Mouse (Mus musculus): ENCODE data around the gene Jmjd1c.
"Not testable (repeated sequence)": the region's sequence is repeated elsewhere in the genome, so short reads cannot be mapped to it uniquely, and the experiment has no call there.

Jmjd1c gene

GRCm38 (mm10) chr10:67100831-67101251 is 4.9 kb downstream of the Jmjd1c start:
- DNase-seq (ENCODE audit: low read depth, low spot score), result no peak

- peak; percentile 56 for DNase-seq (ENCODE audit: low read depth, low spot score)
Measured at GRCm38 (mm10) chr10:67104543-67104942, 8.6 kb downstream of the Jmjd1c start.

- no peak for DNase-seq (ENCODE audit: low read depth, low spot score)
Measured at GRCm38 (mm10) chr10:67105331-67106217, 9.6 kb downstream of the Jmjd1c start.

GRCm38 (mm10) chr10:67106400-67106799 is 10.5 kb downstream of the Jmjd1c start:
- no peak for DNase-seq (ENCODE audit: low read depth, low spot score)

GRCm38 (mm10) chr10:67107017-67107761 is 11.3 kb downstream of the Jmjd1c start:
- DNase-seq (ENCODE audit: low read depth, low spot score), result no peak

GRCm38 (mm10) chr10:67108096-67108495 is 12.2 kb downstream of the Jmjd1c start:
- no peak for DNase-seq (ENCODE audit: low read depth, low spot score)

- DNase-seq (ENCODE audit: low read depth, low spot score), result no peak
Measured at GRCm38 (mm10) chr10:67109635-67110034, 13.7 kb downstream of the Jmjd1c start.

GRCm38 (mm10) chr10:67111044-67111798 is 15.3 kb downstream of the Jmjd1c start:
- DNase-seq (ENCODE audit: low read depth, low spot score), result no peak

- no peak for DNase-seq (ENCODE audit: low read depth, low spot score)
Measured at GRCm38 (mm10) chr10:67111799-67112177, 15.9 kb downstream of the Jmjd1c start.

- not testable (repeated sequence) for DNase-seq (ENCODE audit: low read depth, low spot score)
Measured at GRCm38 (mm10) chr10:67112967-67113366, 17.0 kb downstream of the Jmjd1c start.

- DNase-seq (ENCODE audit: low read depth, low spot score), result no peak
Measured at GRCm38 (mm10) chr10:67113833-67114232, 17.9 kb downstream of the Jmjd1c start.

- DNase-seq (ENCODE audit: low read depth, low spot score), result no peak
Measured at GRCm38 (mm10) chr10:67115115-67115514, 19.2 kb downstream of the Jmjd1c start.

- DNase-seq (ENCODE audit: low read depth, low spot score), result no peak
Measured at GRCm38 (mm10) chr10:67115666-67116091, 19.8 kb downstream of the Jmjd1c start.

GRCm38 (mm10) chr10:67116251-67116650 is 20.3 kb downstream of the Jmjd1c start:
- no peak for DNase-seq (ENCODE audit: low read depth, low spot score)

GRCm38 (mm10) chr10:67119291-67119690 is 23.4 kb downstream of the Jmjd1c start:
- DNase-seq (ENCODE audit: low read depth, low spot score), result no peak

- DNase-seq (ENCODE audit: low read depth, low spot score), result no peak
Measured at GRCm38 (mm10) chr10:67120180-67120579, 24.3 kb downstream of the Jmjd1c start.

GRCm38 (mm10) chr10:67120640-67121039 is 24.7 kb downstream of the Jmjd1c start:
- no peak for DNase-seq (ENCODE audit: low read depth, low spot score)

- DNase-seq (ENCODE audit: low read depth, low spot score), result no peak
Measured at GRCm38 (mm10) chr10:67123756-67124155, 27.8 kb downstream of the Jmjd1c start.

- no peak for DNase-seq (ENCODE audit: low read depth, low spot score)
Measured at GRCm38 (mm10) chr10:67124156-67124555, 28.2 kb downstream of the Jmjd1c start.

- DNase-seq (ENCODE audit: low read depth, low spot score), result peak; percentile 75
Measured at GRCm38 (mm10) chr10:67126061-67126858, 30.3 kb downstream of the Jmjd1c start.
